ENCODE assay signal across 23 mouse cellular contexts in genomic region chr9:14754469-14754868, GRCm38 (mm10). TPM values are rescaled to one million over a fixed set of nuclear protein-coding genes. Genes with fewer than 3 reads are reported as not detected.
A peak's percentile ranks its signal among the peaks of the same experiment; 100 is the strongest.
DNase-seq lines count a peak whose midpoint lies in the region; ATAC-seq and TF ChIP-seq lines count a peak whose summit lies in the region.
"Had no signal": no experiment of that assay in that cellular context is flagged by ENCODE, and none has a peak within 500 bp of the region (broad histone marks: within the 10 kb centered on the region; RNA-seq: fewer than 3 reads in every experiment).

No protein-coding gene starts in this region.

- no peaks in the 10 kb centered on the region for H3K27me3 ChIP-seq in intestine, postnatal 0 days (replicated peaks; ENCODE audit: control insufficient read depth, insufficient read depth, low read length)
- no peaks in the 10 kb centered on the region for H3K27me3 ChIP-seq in intestine, embryonic 15.5 days (replicated peaks)
- H3K27me3 ChIP-seq in CH12.LX (replicated peaks) (no peaks in the 10 kb centered on the region), MEL (ENCODE audit: control insufficient read depth in 1 of 2, insufficient read depth in 2 of 2, low read length in 2 of 2) (peaks cover 2 to 3% of the 10 kb centered on the region in 2 experiments; a peak in 3 of 4 replicates)
- no peaks in the 10 kb centered on the region for H3K27me3 ChIP-seq in small intestine, adult 2 months (ENCODE audit: control insufficient read depth, insufficient read depth, low read length)

- H3K4me3 ChIP-seq in intestine, postnatal 0 days (ENCODE audit: low read depth, low read length), result no peak overlapping the region
- H3K4me3 ChIP-seq in intestine, embryonic 15.5 days (replicated peaks), result no peak overlapping the region
- H3K4me3 ChIP-seq in CH12.LX (replicated peaks in 1 of 3; ENCODE audit: low read depth in 2 of 3, low read length in 2 of 3, poor library complexity in 1 of 3), result no peak overlapping the region
- H3K4me3 ChIP-seq in MEL (ENCODE audit: control insufficient read depth in 1 of 2, insufficient read depth in 1 of 2, low read depth in 2 of 2, low read length in 2 of 2), result no peak overlapping the region
- H3K4me3 ChIP-seq in small intestine, adult 2 months (ENCODE audit: low read depth, low read length), result no peak overlapping the region
- H3K4me3 ChIP-seq: embryonic facial prominence, embryonic 10.5 days; embryonic facial prominence, embryonic 12.5 days; forebrain, embryonic 12.5 days had no signal

- no peak overlapping the region for H3K27ac ChIP-seq in intestine, postnatal 0 days (ENCODE audit: low read depth, low read length)
- H3K27ac ChIP-seq in intestine, embryonic 15.5 days, result no peak overlapping the region
- H3K27ac ChIP-seq in CH12.LX (ENCODE audit: insufficient read depth, low read depth), result no peak overlapping the region
- no peak overlapping the region for H3K27ac ChIP-seq in MEL (ENCODE audit: control insufficient read depth, low read depth, low read length)
- peak overlapping the region; percentile 79 for H3K27ac ChIP-seq in small intestine, adult 2 months (ENCODE audit: insufficient read depth, low read depth, low read length)
- H3K27ac ChIP-seq: embryonic facial prominence, embryonic 10.5 days; embryonic facial prominence, embryonic 12.5 days; forebrain, embryonic 12.5 days had no signal

- H3K9ac ChIP-seq in intestine, postnatal 0 days (ENCODE audit: low read depth, low read length), result no peak overlapping the region
- no peak overlapping the region for H3K9ac ChIP-seq in intestine, embryonic 15.5 days
- no peak overlapping the region for H3K9ac ChIP-seq in CH12.LX (ENCODE audit: insufficient read depth, low read depth)
- H3K9ac ChIP-seq in MEL (ENCODE audit: control insufficient read depth, low read depth, low read length, poor library complexity, severe bottlenecking), result no peak overlapping the region
- H3K9ac ChIP-seq: embryonic facial prominence, embryonic 12.5 days; forebrain, embryonic 12.5 days; forebrain, postnatal 0 days had no signal

- TF ChIP-seq POLR2A in CH12.LX (IDR thresholded peaks at IDR 0.05; ENCODE audit: low read depth, low read length) (no peak), MEL (IDR thresholded peaks at IDR 0.05; ENCODE audit: control insufficient read depth in 1 of 2, insufficient read depth in 1 of 2, low read depth in 1 of 2, low read length in 2 of 2, poor library complexity in 1 of 2) (no peak)
- TF ChIP-seq POLR2A in small intestine, adult 2 months (IDR thresholded peaks at IDR 0.05; ENCODE audit: low read depth, low read length), result no peak

- TF ChIP-seq EP300 in CH12.LX (IDR thresholded peaks at IDR 0.05; ENCODE audit: low read length) (0 out of 2 replicates have a peak, but pooled peaks have one; percentile 51), MEL (IDR thresholded peaks at IDR 0.05; ENCODE audit: low read depth in 1 of 2, low read length in 2 of 2) (no peak)

- no peak for TF ChIP-seq CTCF in intestine, postnatal 0 days (IDR thresholded peaks at IDR 0.05; ENCODE audit: low read depth)
- TF ChIP-seq CTCF in CH12.LX (conservative IDR thresholded peaks at IDR 0.05 in 1 of 2, IDR thresholded peaks at IDR 0.05 in 1 of 2; ENCODE audit: low read depth in 2 of 2, low read length in 2 of 2) (no peak), MEL (IDR thresholded peaks at IDR 0.05 in 2 of 3, conservative IDR thresholded peaks at IDR 0.05 in 1 of 3; ENCODE audit: control insufficient read depth in 1 of 3, insufficient read depth in 1 of 3, low read depth in 2 of 3, low read length in 3 of 3, poor library complexity in 1 of 3, severe bottlenecking in 1 of 3) (no peak)
- no peak for TF ChIP-seq CTCF in small intestine, adult 2 months (IDR thresholded peaks at IDR 0.05; ENCODE audit: extremely low read depth, insufficient read length, insufficient replicate concordance, low read depth, low read length)

- no peak overlapping the region for H3K4me2 ChIP-seq in intestine, postnatal 0 days (replicated peaks; ENCODE audit: low read depth)
- no peak overlapping the region for H3K4me2 ChIP-seq in intestine, embryonic 15.5 days (replicated peaks)
- H3K4me2 ChIP-seq in CH12.LX (ENCODE audit: insufficient read depth, low read depth, poor library complexity, severe bottlenecking), result no peak overlapping the region
- H3K4me2 ChIP-seq: embryonic facial prominence, embryonic 12.5 days; forebrain, embryonic 12.5 days had no signal

- no peaks in the 10 kb centered on the region for H3K36me3 ChIP-seq in intestine, postnatal 0 days (ENCODE audit: control insufficient read depth, insufficient read depth)
- H3K36me3 ChIP-seq in intestine, embryonic 15.5 days, result no peaks in the 10 kb centered on the region
- H3K36me3 ChIP-seq in CH12.LX (replicated peaks in 1 of 2; ENCODE audit: control insufficient read depth in 1 of 2, insufficient read depth in 1 of 2, low read length in 1 of 2), result no peaks in the 10 kb centered on the region
- H3K36me3 ChIP-seq in MEL (ENCODE audit: control insufficient read depth in 1 of 2, insufficient read depth in 2 of 2, low read length in 2 of 2), result no peaks in the 10 kb centered on the region
- no peaks in the 10 kb centered on the region for H3K36me3 ChIP-seq in small intestine, adult 2 months (ENCODE audit: control insufficient read depth, insufficient read depth, low read length)
- H3K36me3 ChIP-seq: embryonic facial prominence, embryonic 10.5 days; embryonic facial prominence, embryonic 12.5 days; forebrain, embryonic 12.5 days; G1E had no signal

- in situ Hi-C loops in CH12.LX (cut with MboI; ENCODE audit: low pct_ligation_motif_present, low pct_unique_long_range_greater_than_20kb, low sequenced_read_pairs), result no loop called here

- dilution Hi-C loops in CH12.LX (cut with MboI; ENCODE audit: extremely low pct_ligation_motif_present, extremely low pct_unique_long_range_greater_than_20kb, low sequenced_read_pairs), result no loop called here

- H3K79me2 ChIP-seq in CH12.LX (replicated peaks; ENCODE audit: control insufficient read depth, extremely low read depth, insufficient read depth, poor library complexity, severe bottlenecking) (no peaks in the 10 kb centered on the region), MEL (ENCODE audit: control insufficient read depth, insufficient read depth, low read length, poor library complexity) (no peaks in the 10 kb centered on the region; the same call in 1 of the 2 replicates)

- H3K4me1 ChIP-seq in intestine, postnatal 0 days (replicated peaks; ENCODE audit: control insufficient read depth, insufficient read depth, low read length), result 0 out of 2 replicates have a peak, but pooled peaks cover 6% of the 10 kb centered on the region
- H3K4me1 ChIP-seq in intestine, embryonic 15.5 days (replicated peaks), result peaks cover 10% of the 10 kb centered on the region
- H3K4me1 ChIP-seq in CH12.LX (ENCODE audit: control insufficient read depth in 1 of 2, insufficient read depth in 2 of 2) (peaks cover 4 to 8% of the 10 kb centered on the region in 2 experiments), MEL (ENCODE audit: control insufficient read depth in 1 of 2, insufficient read depth in 2 of 2, low read length in 2 of 2) (peaks cover 2 to 7% of the 10 kb centered on the region in 2 experiments; a peak in 2 of 4 replicates)
- H3K4me1 ChIP-seq in small intestine, adult 2 months (ENCODE audit: control insufficient read depth, insufficient read depth, insufficient read length, low read length), result peaks cover 25% of the 10 kb centered on the region

- DNase-seq in CH12.LX (ENCODE audit: extremely low read depth) (no peak), MEL (ENCODE audit: low read depth, low spot score) (no peak)
- DNase-seq in embryo, embryonic 10.5 days (ENCODE audit: low spot score), result no peak
- DNase-seq in left cerebral cortex, adult 8-10 months (ENCODE audit: low spot score in 2 of 2), result no peak
- DNase-seq in cerebellum, postnatal 25 days, result no peak
- DNase-seq: adrenal gland, adult 2 months; adrenal gland, postnatal 14 days; adrenal gland, postnatal 36 days; cerebellum, adult 11-12 months; cerebellum, adult 2 months; cerebellum, adult 9-10 months; cerebellum, postnatal 10 days; cerebellum, postnatal 36 days; forebrain, postnatal 0 days had no signal

- no peaks in the 10 kb centered on the region for H3K9me3 ChIP-seq in intestine, postnatal 0 days (ENCODE audit: control insufficient read depth)
- no peaks in the 10 kb centered on the region for H3K9me3 ChIP-seq in intestine, embryonic 15.5 days
- H3K9me3 ChIP-seq in CH12.LX (replicated peaks; ENCODE audit: low read length) (no peaks in the 10 kb centered on the region), MEL (replicated peaks; ENCODE audit: insufficient read depth, low read length) (no peaks in the 10 kb centered on the region)
- H3K9me3 ChIP-seq: embryonic facial prominence, embryonic 10.5 days; embryonic facial prominence, embryonic 12.5 days; forebrain, embryonic 12.5 days; G1E had no signal

- ATAC-seq in intestine, postnatal 0 days, result peak; percentile 79
- no peak for ATAC-seq in intestine, embryonic 15.5 days
- ATAC-seq: forebrain, embryonic 14.5 days; forebrain, postnatal 0 days had no signal

- TF ChIP-seq RAD21 in CH12.LX (IDR thresholded peaks at IDR 0.05; ENCODE audit: low read depth, low read length) (no peak), MEL (IDR thresholded peaks at IDR 0.05; ENCODE audit: low read depth, low read length) (no peak)

- WGBS in intestine, postnatal 0 days, result 42% methylated on average over 3 of the region's 3 CpGs
- WGBS in intestine, embryonic 15.5 days, result 72% methylated on average over 3 of the region's 3 CpGs
- 47% methylated on average over 3 of the region's 3 CpGs for WGBS in small intestine, adult 2 months

RNA-seq across cellular contexts. Expression of gene Fut4, which starts 2.3 kb away (rescaled TPM):
- 2.3 and 2.6 TPM in 2 replicates for polyA plus RNA-seq in intestine, postnatal 0 days (2015; fragmentation: Nextera tagmentation; extraction: Ambion mirVana)
- polyA plus RNA-seq in intestine, embryonic 15.5 days (2015; fragmentation: Nextera tagmentation; extraction: Ambion mirVana), result 5.3 and 5.4 TPM in 2 replicates
- total RNA-seq in CH12.LX (2012; rRNA removed), result not detected in 2 replicates
- total RNA-seq in CH12.LX (2014; rRNA removed), result not detected in 2 replicates
- not detected in 2 replicates for polyA plus RNA-seq in CH12.LX (2012; ENCODE audit: insufficient read length, low read depth)
- 7.2 and 8.7 TPM in 2 replicates for total RNA-seq in MEL (2012; rRNA removed)
- polyA plus RNA-seq in MEL (2012; ENCODE audit: insufficient read depth in 1 of 2, insufficient read length in 2 of 2, low read depth in 1 of 2, low replicate concordance in 2 of 2, missing spikeins in 1 of 2), result 10 to 100 TPM in 1 of 2 experiments, not detected in 1; 11.2 TPM
- 12.8 and 15.8 TPM in 2 replicates for polyA plus RNA-seq in small intestine, adult 2 months (2012; rRNA removed)
- total RNA-seq in left cerebral cortex, adult 8-10 months (2022), result under 1 TPM; 0.15 to 0.32 (median 0.21) TPM
- polyA plus RNA-seq: G1E had no signal

RNA-seq across cellular contexts. Expression of gene Piwil4, which starts 13.9 kb away (rescaled TPM):
- 0.17 and 0.18 TPM in 2 replicates for polyA plus RNA-seq in intestine, postnatal 0 days (2015; fragmentation: Nextera tagmentation; extraction: Ambion mirVana)
- 0.20 and 0.28 TPM in 2 replicates for polyA plus RNA-seq in intestine, embryonic 15.5 days (2015; fragmentation: Nextera tagmentation; extraction: Ambion mirVana)
- 0.04 TPM in 1 of 2 replicates, not detected in the other for total RNA-seq in CH12.LX (2012; rRNA removed)
- not detected in 2 replicates for total RNA-seq in CH12.LX (2014; rRNA removed)
- polyA plus RNA-seq in CH12.LX (2012; ENCODE audit: insufficient read length, low read depth), result 0.11 TPM in 1 of 2 replicates, not detected in the other
- 30.8 and 31.7 TPM in 2 replicates for total RNA-seq in MEL (2012; rRNA removed)
- polyA plus RNA-seq in MEL (2012; ENCODE audit: insufficient read depth in 1 of 2, insufficient read length in 2 of 2, low read depth in 1 of 2, low replicate concordance in 2 of 2, missing spikeins in 1 of 2), result 10 to 100 TPM in 1 of 2 experiments, not detected in 1; 24.8 TPM
- 0.29 and 0.71 TPM in 2 replicates for polyA plus RNA-seq in small intestine, adult 2 months (2012; rRNA removed)
- total RNA-seq in left cerebral cortex, adult 8-10 months (2022), result not detected
- total RNA-seq: adrenal gland, postnatal 14 days; common myeloid progenitor, adult 5-6 weeks had no signal
- polyA plus RNA-seq: embryonic facial prominence, embryonic 10.5 days had no signal

RNA-seq across cellular contexts. Expression of gene 1700012B09Rik, which starts 16.4 kb away (rescaled TPM):
- polyA plus RNA-seq in intestine, postnatal 0 days (2015; fragmentation: Nextera tagmentation; extraction: Ambion mirVana), result not detected in 2 replicates
- not detected in 2 replicates for polyA plus RNA-seq in intestine, embryonic 15.5 days (2015; fragmentation: Nextera tagmentation; extraction: Ambion mirVana)
- total RNA-seq in CH12.LX (2012; rRNA removed), result not detected in 2 replicates
- not detected in 2 replicates for total RNA-seq in CH12.LX (2014; rRNA removed)
- polyA plus RNA-seq in CH12.LX (2012; ENCODE audit: insufficient read length, low read depth), result not detected in 2 replicates
- not detected in 2 replicates for total RNA-seq in MEL (2012; rRNA removed)
- polyA plus RNA-seq in MEL (2012; ENCODE audit: insufficient read depth in 1 of 2, insufficient read length in 2 of 2, low read depth in 1 of 2, low replicate concordance in 2 of 2, missing spikeins in 1 of 2), result not detected
- polyA plus RNA-seq in small intestine, adult 2 months (2012; rRNA removed), result not detected in 2 replicates
- under 1 TPM in 1 of 4 experiments, not detected in 3; 0.59 TPM for total RNA-seq in left cerebral cortex, adult 8-10 months (2022)
- total RNA-seq: adrenal gland, adult 2 months; adrenal gland, postnatal 14 days; adrenal gland, postnatal 36 days; G1E had no signal
- polyA plus RNA-seq: adrenal gland, adult 2 months; G1E had no signal

RNA-seq across cellular contexts. Expression of gene Mre11a, which starts 30.0 kb away (rescaled TPM):
- polyA plus RNA-seq in intestine, postnatal 0 days (2015; fragmentation: Nextera tagmentation; extraction: Ambion mirVana), result 5.8 and 8.1 TPM in 2 replicates
- 19.5 and 25.0 TPM in 2 replicates for polyA plus RNA-seq in intestine, embryonic 15.5 days (2015; fragmentation: Nextera tagmentation; extraction: Ambion mirVana)
- total RNA-seq in CH12.LX (2012; rRNA removed) (27.7 and 34.8 TPM in 2 replicates), CH12.LX (2014; rRNA removed) (45.7 and 51.6 TPM in 2 replicates), MEL (2012; rRNA removed) (113 and 123 TPM in 2 replicates)
- polyA plus RNA-seq in CH12.LX (2012; ENCODE audit: insufficient read length, low read depth) (47.3 and 49.3 TPM in 2 replicates), MEL (2012; ENCODE audit: insufficient read depth in 1 of 2, insufficient read length in 2 of 2, low read depth in 1 of 2, low replicate concordance in 2 of 2, missing spikeins in 1 of 2) (100 to 1,000 TPM in 1 of 2 experiments, 10 to 100 TPM in 1; 88.1 to 288 TPM)
- 0.47 and 1.3 TPM in 2 replicates for polyA plus RNA-seq in small intestine, adult 2 months (2012; rRNA removed)
- total RNA-seq in left cerebral cortex, adult 8-10 months (2022), result 10 to 100 TPM; 14.6 to 19.7 (median 16.2) TPM

RNA-seq across cellular contexts. Expression of gene Ankrd49, which starts 30.2 kb away (rescaled TPM):
- polyA plus RNA-seq in intestine, postnatal 0 days (2015; fragmentation: Nextera tagmentation; extraction: Ambion mirVana), result 24.6 and 27.1 TPM in 2 replicates
- 40.9 and 47.8 TPM in 2 replicates for polyA plus RNA-seq in intestine, embryonic 15.5 days (2015; fragmentation: Nextera tagmentation; extraction: Ambion mirVana)
- total RNA-seq in CH12.LX (2012; rRNA removed) (33.8 and 34.5 TPM in 2 replicates), CH12.LX (2014; rRNA removed) (62.5 and 72.2 TPM in 2 replicates), MEL (2012; rRNA removed) (96.4 and 108 TPM in 2 replicates)
- polyA plus RNA-seq in CH12.LX (2012; ENCODE audit: insufficient read length, low read depth) (48.2 and 49.6 TPM in 2 replicates), MEL (2012; ENCODE audit: insufficient read depth in 1 of 2, insufficient read length in 2 of 2, low read depth in 1 of 2, low replicate concordance in 2 of 2, missing spikeins in 1 of 2) (100 to 1,000 TPM; 108 to 139 TPM)
- polyA plus RNA-seq in small intestine, adult 2 months (2012; rRNA removed), result 1.5 and 2.4 TPM in 2 replicates
- 10 to 100 TPM; 13.2 to 15.8 (median 13.7) TPM for total RNA-seq in left cerebral cortex, adult 8-10 months (2022)

Comparison
In these comparisons a context has a peak if more than half of its experiments do, and no peak if none do; other contexts are left out.
1. RNA of gene Piwil4, which starts 13.9 kb away (polyA plus RNA-seq): 24.8 TPM in MEL; 0.29 to 0.71 TPM in small intestine, adult 2 months, 0.20 to 0.28 TPM in intestine, embryonic 15.5 days, 0.17 to 0.18 TPM in intestine, postnatal 0 days and 0.11 TPM in CH12.LX; every median in the first group is over 10 times any median in the second.